Mouse (Mus musculus) olfactory bulb, adult 2 months (tissue): Measurements from ENCODE around the gene Mrln. TPM values are rescaled to one million over a fixed set of nuclear protein-coding genes. Genes with fewer than 3 reads are reported as not detected.

Experiments used
- H3K27ac ChIP-seq: fragments of 200-500 bp; 2 replicates; pipeline ENCODE4 v1.5.1; 2012; ENCODE audit warnings: low read depth, low read length; ENCODE audit not compliant: insufficient read depth
- H3K4me1 ChIP-seq: fragments of 200-500 bp; 2 replicates; pipeline ENCODE4 v1.6.1; 2012; ENCODE audit warnings: low read length; ENCODE audit not compliant: control insufficient read depth, insufficient read depth
- H3K4me3 ChIP-seq: fragments of 200-500 bp; 2 replicates; pipeline ENCODE4 v1.5.1; 2012; ENCODE audit warnings: mild to moderate bottlenecking, low read depth, low read length, moderate library complexity; ENCODE audit not compliant: insufficient read depth
- CTCF ChIP-seq: fragments of 200-500 bp; IDR thresholded peaks from 2 replicates; pipeline ENCODE4 v1.5.1; 2012; ENCODE audit warnings: low read depth, mild to moderate bottlenecking, low read length, moderate library complexity; ENCODE audit not compliant: insufficient read depth
- POLR2A ChIP-seq: fragments of 200-500 bp; IDR thresholded peaks from 2 replicates; pipeline ENCODE4 v1.6.1; 2012; ENCODE audit warnings: mild to moderate bottlenecking, low read depth, low read length, moderate library complexity; ENCODE audit not compliant: insufficient read depth
- WGBS: fragments of 180-500 bp; shearing (Covaris S2); methylation state at CpG from one replicate; pipeline ENCODE4 v1.1.7; 2018; 5-methylcytosine and 5-hydroxymethylcytosine counted together
- polyA plus RNA-seq: library from polyadenylated mRNA; stranded (reverse); fragments of >200 nt; gene quantifications from 2 replicates; pipeline ENCODE4 v1.2.4, GENCODE M21; 2012; ENCODE audit warnings: low replicate concordance; ENCODE audit not compliant: missing spikeins, insufficient read depth, insufficient read length

Gene Mrln
- polyA plus RNA-seq, 1 experiment, result not detected

GRCm38 (mm10) chr10:70186586-70186985 is 17.9 kb upstream of the Mrln start:
- Histone ChIP-seq H3K27ac (no peak overlapping the region), H3K4me1 (peaks cover 17% of the 10 kb centered on the region), H3K4me3 (no peak overlapping the region)
- TF ChIP-seq CTCF (no peak), POLR2A (no peak)
- WGBS, result 88% methylated on average over 7 of the region's 7 CpGs

- no peak overlapping the region for H3K4me3 ChIP-seq
- WGBS, result 81% methylated on average over 13 of the region's 13 CpGs
- TF ChIP-seq CTCF (no peak), POLR2A (no peak)
- peaks cover 9% of the 10 kb centered on the region; the same call in 1 of the 2 replicates for H3K4me1 ChIP-seq
- no peak overlapping the region for H3K27ac ChIP-seq
Observed at GRCm38 (mm10) chr10:70189864-70190263, 14.6 kb upstream of the Mrln start.

- H3K4me1 ChIP-seq, result peaks cover 4% of the 10 kb centered on the region; the same call in 1 of the 2 replicates
- 81% methylated on average over 9 of the region's 9 CpGs for WGBS
- TF ChIP-seq POLR2A, result no peak
- TF ChIP-seq CTCF, result no peak
- H3K4me3 ChIP-seq, result no peak overlapping the region
- H3K27ac ChIP-seq, result no peak overlapping the region
Observed at GRCm38 (mm10) chr10:70194283-70194682, 10.2 kb upstream of the Mrln start.

GRCm38 (mm10) chr10:70195279-70195678 is 9.2 kb upstream of the Mrln start:
- 86% methylated on average over 7 of the region's 7 CpGs for WGBS

GRCm38 (mm10) chr10:70195786-70196185 is 8.7 kb upstream of the Mrln start:
- H3K4me3 ChIP-seq, result no peak overlapping the region
- no peak overlapping the region for H3K27ac ChIP-seq
- TF ChIP-seq CTCF (no peak), POLR2A (no peak)
- WGBS, result 61% methylated on average over 7 of the region's 7 CpGs
- 0 out of 2 replicates have a peak, but pooled peaks cover 3% of the 10 kb centered on the region for H3K4me1 ChIP-seq

More at GRCm38 (mm10) chr10:70195279-70195678, 9.2 kb upstream of the Mrln start:
- H3K4me1 ChIP-seq, result 0 out of 2 replicates have a peak, but pooled peaks cover 3% of the 10 kb centered on the region
- TF ChIP-seq CTCF (no peak), POLR2A (no peak)
- no peak overlapping the region for H3K27ac ChIP-seq
- no peak overlapping the region for H3K4me3 ChIP-seq

- no peak overlapping the region for H3K4me3 ChIP-seq
- H3K27ac ChIP-seq, result no peak overlapping the region
- peaks cover 3% of the 10 kb centered on the region; the same call in 1 of the 2 replicates for H3K4me1 ChIP-seq
- 88% methylated on average over 6 of the region's 6 CpGs for WGBS
- no peak for TF ChIP-seq CTCF
- TF ChIP-seq POLR2A, result no peak
Observed at GRCm38 (mm10) chr10:70196666-70197065, 7.8 kb upstream of the Mrln start.

GRCm38 (mm10) chr10:70197601-70198000 is 6.9 kb upstream of the Mrln start:
- peaks cover 3% of the 10 kb centered on the region; the same call in 1 of the 2 replicates for H3K4me1 ChIP-seq
- WGBS, result 81% methylated on average over 2 of the region's 2 CpGs
- H3K4me3 ChIP-seq, result no peak overlapping the region
- no peak for TF ChIP-seq CTCF
- TF ChIP-seq POLR2A, result no peak
- no peak overlapping the region for H3K27ac ChIP-seq

- Histone ChIP-seq H3K27ac (no peak overlapping the region), H3K4me3 (no peak overlapping the region), H3K4me1 (peaks cover 3% of the 10 kb centered on the region; the same call in 1 of the 2 replicates)
- no peak for TF ChIP-seq CTCF
- TF ChIP-seq POLR2A, result no peak
- WGBS, result 78% methylated on average over 6 of the region's 6 CpGs
Observed at GRCm38 (mm10) chr10:70198012-70198411, 6.5 kb upstream of the Mrln start.

GRCm38 (mm10) chr10:70198951-70199463 is 5.5 kb upstream of the Mrln start:
- Histone ChIP-seq H3K27ac (no peak overlapping the region), H3K4me3 (no peak overlapping the region), H3K4me1 (peaks cover 3% of the 10 kb centered on the region; the same call in 1 of the 2 replicates)
- 74% methylated on average over 7 of the region's 7 CpGs for WGBS
- TF ChIP-seq CTCF, result no peak
- no peak for TF ChIP-seq POLR2A
